Mouse (Mus musculus) liver, embryonic 12.5 days (tissue): ENCODE data around the gene Gm28053. TPM values are rescaled to one million over a fixed set of nuclear protein-coding genes. Genes with fewer than 3 reads are reported as not detected.

Experiments
- ATAC-seq: fragments of 200-750 bp; cut with Nextera tagmentation; 2 replicates; pipeline ENCODE4 v1.8.0; 2017; ENCODE audit warnings: moderate number of reproducible peaks, mild to moderate bottlenecking, moderate library complexity
- H3K27ac ChIP-seq: fragments of 300-500 bp; sonication (generic); 2 replicates; pipeline ENCODE4 v1.5.1; 2016; ENCODE audit warnings: mild to moderate bottlenecking
- H3K27me3 ChIP-seq: fragments of 300-500 bp; sonication (generic); replicated peaks from 2 replicates; pipeline ENCODE4 v1.6.1; 2016; ENCODE audit warnings: mild to moderate bottlenecking, moderate library complexity
- H3K36me3 ChIP-seq: fragments of 300-500 bp; sonication (generic); 2 replicates; pipeline ENCODE4 v1.6.1; 2016; ENCODE audit warnings: mild to moderate bottlenecking, moderate library complexity
- H3K4me1 ChIP-seq: fragments of 300-500 bp; sonication (generic); 2 replicates; pipeline ENCODE4 v1.6.1; 2016
- H3K4me2 ChIP-seq: fragments of 300-500 bp; sonication (generic); 2 replicates; pipeline ENCODE4 v1.6.1; 2016; ENCODE audit warnings: mild to moderate bottlenecking, moderate library complexity
- H3K4me3 ChIP-seq: fragments of 300-500 bp; sonication (generic); 2 replicates; pipeline ENCODE4 v1.5.1; 2016; ENCODE audit warnings: mild to moderate bottlenecking, moderate library complexity
- H3K9ac ChIP-seq: fragments of 300-500 bp; sonication (generic); 2 replicates; pipeline ENCODE4 v1.6.1; 2016; ENCODE audit warnings: mild to moderate bottlenecking, moderate library complexity
- H3K9me3 ChIP-seq: fragments of 300-500 bp; sonication (generic); replicated peaks from 2 replicates; pipeline ENCODE4 v1.6.1; 2016; ENCODE audit warnings: mild to moderate bottlenecking, moderate library complexity
- WGBS: fragments of 180-500 bp; shearing (Covaris S2); methylation state at CpG from one replicate; pipeline ENCODE4 v1.1.7; 2016; ENCODE audit not compliant: insufficient replicate concordance; 5-methylcytosine and 5-hydroxymethylcytosine counted together
- polyA plus RNA-seq: library from polyadenylated mRNA; unstranded; fragments of >200 nt; fragmentation: Nextera tagmentation; extraction: Ambion mirVana; gene quantifications from 2 replicates; pipeline ENCODE4 v1.2.1, GENCODE M21; 2016

Gm28053 gene
- 0.75 and 1.2 TPM in 2 replicates for polyA plus RNA-seq

GRCm38 (mm10) chr6:48718455-48718854 is at the start of gene Gm28053, which contains the start of gene Gimap7:
Gene Gm28053, plus strand, starts transcription at chr6:48718607.
Gene Gimap7, plus strand, starts transcription at chr6:48718621.
- WGBS = 49% methylated on average over 2 of the region's 2 CpGs
- Histone ChIP-seq H3K9ac (no peak within 1 kb of the TSS), H3K27ac (no peak within 1 kb of the TSS), H3K9me3 (no peaks in the 10 kb centered on the region), H3K27me3 (no peaks in the 10 kb centered on the region), H3K36me3 (no peaks in the 10 kb centered on the region), H3K4me1 (no peaks in the 10 kb centered on the region), H3K4me3 (no peak within 1 kb of the TSS), H3K4me2 (no peak within 1 kb of the TSS)
- no peak for ATAC-seq

- Histone ChIP-seq H3K4me2 (no peak overlapping the region), H3K4me1 (no peaks in the 10 kb centered on the region; the same call in 1 of the 2 replicates), H3K9ac (no peak overlapping the region), H3K4me3 (no peak overlapping the region), H3K36me3 (no peaks in the 10 kb centered on the region), H3K9me3 (no peaks in the 10 kb centered on the region), H3K27ac (no peak overlapping the region), H3K27me3 (no peaks in the 10 kb centered on the region; the same call in 1 of the 2 replicates)
- WGBS = 51% methylated on average over 2 of the region's 2 CpGs
- ATAC-seq = no peak
These were observed 48.9 kb upstream of the Gm28053 start for GRCm38 (mm10) chr6:48669446-48669969.

GRCm38 (mm10) chr6:48674291-48675058 is 43.9 kb upstream of the Gm28053 start:
- Histone ChIP-seq H3K27me3 (no peaks in the 10 kb centered on the region; the same call in 1 of the 2 replicates), H3K27ac (no peak overlapping the region), H3K36me3 (0 out of 2 replicates have a peak, but pooled peaks cover 5% of the 10 kb centered on the region), H3K4me2 (no peak overlapping the region), H3K9ac (no peak overlapping the region), H3K9me3 (no peaks in the 10 kb centered on the region), H3K4me1 (peaks cover 33% of the 10 kb centered on the region), H3K4me3 (no peak overlapping the region)
- 85% methylated on average over 9 of the region's 9 CpGs for WGBS
- no peak for ATAC-seq

- peaks cover 10% of the 10 kb centered on the region; the same call in 1 of the 2 replicates for H3K36me3 ChIP-seq
- H3K4me2 ChIP-seq = peak overlapping the region; percentile 67
- peak; percentile 38 for ATAC-seq
- no peaks in the 10 kb centered on the region; the same call in 1 of the 2 replicates for H3K27me3 ChIP-seq
- no peaks in the 10 kb centered on the region for H3K9me3 ChIP-seq
- H3K9ac ChIP-seq = peak overlapping the region; percentile 58
- peaks cover 33% of the 10 kb centered on the region for H3K4me1 ChIP-seq
- H3K27ac ChIP-seq = peak overlapping the region; percentile 67; the same call in 1 of the 2 replicates
- WGBS = 25% methylated on average over 10 of the region's 10 CpGs
- peak overlapping the region; percentile 53 for H3K4me3 ChIP-seq
These were observed 42.9 kb upstream of the Gm28053 start for GRCm38 (mm10) chr6:48675400-48675930.

- peak; percentile 86 for ATAC-seq
- Histone ChIP-seq H3K9ac (peak within 1 kb of the TSS; percentile 58), H3K4me3 (peak within 1 kb of the TSS; percentile 53), H3K27ac (peak within 1 kb of the TSS; percentile 67), H3K9me3 (no peaks in the 10 kb centered on the region), H3K27me3 (no peaks in the 10 kb centered on the region; the same call in 1 of the 2 replicates), H3K36me3 (peaks cover 10% of the 10 kb centered on the region; the same call in 1 of the 2 replicates), H3K4me1 (peaks cover 33% of the 10 kb centered on the region), H3K4me2 (peak within 1 kb of the TSS; percentile 67)
- WGBS = 12% methylated on average over 11 of the region's 13 CpGs
These were observed 42.2 kb upstream of the Gm28053 start, which contains the start of gene Gimap9 for GRCm38 (mm10) chr6:48675931-48676859. Gene Gimap9, plus strand, starts transcription at chr6:48676129.

GRCm38 (mm10) chr6:48676860-48677415 is 41.5 kb upstream of the Gm28053 start:
- H3K4me2 ChIP-seq = peak overlapping the region; percentile 67
- H3K4me3 ChIP-seq = peak overlapping the region; percentile 53
- H3K4me1 ChIP-seq = peaks cover 33% of the 10 kb centered on the region
- H3K27me3 ChIP-seq = no peaks in the 10 kb centered on the region; the same call in 1 of the 2 replicates
- H3K9me3 ChIP-seq = no peaks in the 10 kb centered on the region
- peak overlapping the region; percentile 58; the same call in 1 of the 2 replicates for H3K9ac ChIP-seq
- no peak overlapping the region for H3K27ac ChIP-seq
- peaks cover 10% of the 10 kb centered on the region; the same call in 1 of the 2 replicates for H3K36me3 ChIP-seq
- 75% methylated on average over 5 of the region's 5 CpGs for WGBS
- ATAC-seq = no peak

- 73% methylated on average over 17 of the region's 17 CpGs for WGBS
- ATAC-seq = no peak
- no peaks in the 10 kb centered on the region for H3K27me3 ChIP-seq
- no peak overlapping the region for H3K9ac ChIP-seq
- H3K4me2 ChIP-seq = 0 out of 2 replicates have a peak overlapping the region, but pooled peaks have one; percentile 67
- no peaks in the 10 kb centered on the region for H3K9me3 ChIP-seq
- no peak overlapping the region for H3K4me3 ChIP-seq
- no peak overlapping the region for H3K27ac ChIP-seq
- peaks cover 10% of the 10 kb centered on the region; the same call in 1 of the 2 replicates for H3K36me3 ChIP-seq
- H3K4me1 ChIP-seq = peaks cover 33% of the 10 kb centered on the region
These were observed 40.7 kb upstream of the Gm28053 start for GRCm38 (mm10) chr6:48677492-48678345.

GRCm38 (mm10) chr6:48678391-48678790 is 40.0 kb upstream of the Gm28053 start:
- 42% methylated on average over 4 of the region's 4 CpGs for WGBS
- peaks cover 33% of the 10 kb centered on the region for H3K4me1 ChIP-seq

GRCm38 (mm10) chr6:48679701-48680100 is 38.7 kb upstream of the Gm28053 start:
- no peak overlapping the region for H3K9ac ChIP-seq
- no peak overlapping the region for H3K4me2 ChIP-seq
- H3K4me1 ChIP-seq = peaks cover 32% of the 10 kb centered on the region
- ATAC-seq = no peak
- no peaks in the 10 kb centered on the region for H3K27me3 ChIP-seq
- WGBS = 70% methylated on average over 6 of the region's 6 CpGs
- peaks cover 10% of the 10 kb centered on the region; the same call in 1 of the 2 replicates for H3K36me3 ChIP-seq
- H3K4me3 ChIP-seq = no peak overlapping the region
- no peak overlapping the region for H3K27ac ChIP-seq
- no peaks in the 10 kb centered on the region for H3K9me3 ChIP-seq

More at GRCm38 (mm10) chr6:48678391-48678790, 40.0 kb upstream of the Gm28053 start:
- Histone ChIP-seq H3K9me3 (no peaks in the 10 kb centered on the region), H3K9ac (no peak overlapping the region), H3K4me3 (no peak overlapping the region), H3K4me2 (no peak overlapping the region), H3K27ac (no peak overlapping the region), H3K36me3 (peaks cover 10% of the 10 kb centered on the region; the same call in 1 of the 2 replicates), H3K27me3 (no peaks in the 10 kb centered on the region)
- no peak for ATAC-seq

- Histone ChIP-seq H3K4me3 (no peak overlapping the region), H3K27me3 (no peaks in the 10 kb centered on the region), H3K4me1 (peaks cover 26% of the 10 kb centered on the region), H3K36me3 (peaks cover 10% of the 10 kb centered on the region; the same call in 1 of the 2 replicates), H3K9ac (no peak overlapping the region), H3K4me2 (no peak overlapping the region), H3K9me3 (no peaks in the 10 kb centered on the region), H3K27ac (no peak overlapping the region)
- ATAC-seq = no peak
- 49% methylated on average over 5 of the region's 5 CpGs for WGBS
These were observed 38.0 kb upstream of the Gm28053 start for GRCm38 (mm10) chr6:48680421-48680820.
